Mouse (Mus musculus) gastrocnemius, postnatal 4 days (tissue): Measurements from ENCODE around the gene Pde11a. TPM values are rescaled to one million over a fixed set of nuclear protein-coding genes. Genes with fewer than 3 reads are reported as not detected.
A peak's percentile ranks its signal among the peaks of the same experiment; 100 is the strongest.

Experiments
- DNase-seq, 2 experiments: peaks; one replicate each; pipeline ENCODE4 v3.0.0; 2021 to 2022; ENCODE audit warnings: low spot score in 2 of 2, mixed read lengths in 2 of 2
- total RNA-seq, 2 experiments: library from RNA; stranded (reverse); gene quantifications; 2 replicates each; pipeline ENCODE4 v1.2.3; 2021

Pde11a gene
- total RNA-seq, 2 experiments from 2014 or later, result 0.13 to 0.15 TPM

DNA sequence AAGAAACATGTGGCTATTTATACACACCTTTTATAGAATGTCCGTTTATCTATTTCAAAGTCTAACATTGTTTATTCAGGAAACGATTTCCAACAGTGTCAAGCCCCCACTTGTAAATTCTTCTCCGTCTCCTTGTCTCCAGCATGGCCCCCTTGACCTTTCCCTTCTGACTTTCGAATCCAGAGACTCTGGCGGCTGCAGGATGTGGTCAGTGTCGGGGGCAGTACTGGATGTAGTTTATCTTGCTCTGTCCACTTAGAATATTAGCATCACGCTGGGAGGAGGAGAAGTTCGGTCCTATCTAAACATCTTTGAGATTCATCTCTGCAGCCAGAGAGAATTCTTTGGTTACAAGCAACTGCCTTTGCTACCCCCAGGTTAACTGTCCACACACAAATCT lies 240.2 kb downstream of the Pde11a start:
- DNase-seq, result no peak

DNA sequence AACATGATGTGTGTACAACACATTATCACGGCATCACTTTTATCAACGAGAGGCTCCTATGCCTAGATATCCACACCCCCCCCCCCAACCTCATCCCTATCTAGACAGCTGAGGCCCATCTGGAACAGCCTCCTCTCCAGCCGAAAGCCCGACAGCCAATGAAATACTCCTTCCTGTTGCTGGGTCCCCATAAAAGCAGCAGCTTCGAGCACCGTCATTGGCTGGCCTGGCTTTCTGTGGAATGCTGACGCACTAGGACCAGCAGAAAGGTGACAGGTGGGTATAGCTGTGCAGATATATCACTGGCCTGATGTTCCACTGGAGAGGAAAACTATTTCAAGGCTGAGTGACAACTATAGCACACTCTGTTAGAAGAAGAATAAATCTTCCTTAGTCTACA lies 240.7 kb downstream of the Pde11a start:
- DNase-seq, result no peak

DNA sequence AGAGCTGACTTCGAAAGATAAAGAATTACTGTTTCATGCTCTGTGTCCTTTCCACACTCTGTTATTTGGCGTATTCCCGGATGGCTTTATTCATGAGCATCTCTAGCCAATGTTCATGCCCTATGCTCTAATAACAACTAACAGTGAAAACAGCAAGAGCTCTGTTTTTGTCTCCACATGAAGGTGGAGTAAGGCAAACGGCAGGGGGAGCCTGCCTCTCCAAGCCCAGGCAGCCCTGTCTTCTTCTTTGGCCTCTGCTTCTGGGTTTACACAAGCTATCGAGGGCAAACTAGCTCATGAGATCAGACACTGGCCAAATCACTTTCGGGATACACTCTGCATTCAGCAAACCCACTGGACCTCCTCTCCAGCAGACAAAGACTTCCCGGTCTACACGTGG lies 241.3 kb downstream of the Pde11a start:
- no peak for DNase-seq

DNA sequence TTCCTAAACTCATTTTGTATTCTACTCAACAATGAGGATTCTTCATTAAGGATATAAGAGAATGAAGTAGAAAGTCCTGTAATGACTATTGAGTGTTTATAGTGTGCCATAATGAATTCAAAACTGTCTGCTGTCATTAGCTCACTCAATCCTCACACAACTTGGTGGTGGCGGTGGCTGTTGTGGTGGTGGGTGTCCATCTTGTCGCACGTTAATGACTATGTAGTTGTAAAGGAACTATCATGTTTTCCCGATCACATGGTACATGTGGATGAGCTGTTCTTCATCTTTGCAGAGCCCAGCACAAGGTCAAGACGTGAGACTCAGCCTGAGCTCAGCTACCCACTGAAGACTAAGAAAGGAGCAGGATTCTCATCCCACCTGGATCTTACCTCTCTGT lies 242.7 kb downstream of the Pde11a start:
- DNase-seq, result no peak

DNA sequence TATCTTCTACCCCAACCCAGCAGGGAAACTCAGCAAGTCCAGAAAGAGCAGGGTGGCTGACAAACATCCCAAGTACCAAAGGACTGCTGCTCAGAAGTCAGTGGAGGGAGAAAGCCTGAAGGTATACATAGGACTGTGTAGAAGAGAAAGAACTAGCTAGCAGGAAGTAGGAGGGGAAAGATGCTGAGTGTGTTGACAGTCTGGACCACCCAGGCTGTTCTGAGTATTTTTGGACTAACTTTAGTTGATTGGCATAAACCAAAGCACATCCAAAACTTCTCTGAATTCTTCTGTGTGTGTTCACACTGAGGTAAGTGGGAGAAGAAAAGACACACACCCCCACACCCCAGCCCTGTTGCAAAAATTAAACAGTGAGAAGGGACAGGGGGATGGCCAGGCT lies 248.1 kb downstream of the Pde11a start:
- DNase-seq, result no peak

DNA sequence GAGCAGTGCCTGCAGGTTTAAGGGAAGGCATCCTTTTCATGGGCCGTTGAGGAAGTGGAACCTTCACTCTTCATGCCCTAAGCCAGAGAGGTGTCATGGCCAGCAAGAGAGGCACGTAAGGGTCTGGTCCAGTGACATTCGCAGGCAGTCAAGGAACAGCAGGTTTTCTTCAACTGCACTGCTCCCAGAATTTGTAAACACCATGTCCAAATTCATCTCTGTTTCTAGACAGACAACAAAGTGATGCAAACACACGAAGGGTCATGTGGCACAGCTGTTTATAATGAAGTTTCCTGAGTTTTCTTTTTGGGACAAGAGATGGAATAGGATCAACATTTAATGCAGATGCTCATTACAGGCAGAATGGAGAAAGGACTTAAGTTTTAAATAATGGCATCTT lies 249.7 kb downstream of the Pde11a start:
- DNase-seq, result no peak

DNA sequence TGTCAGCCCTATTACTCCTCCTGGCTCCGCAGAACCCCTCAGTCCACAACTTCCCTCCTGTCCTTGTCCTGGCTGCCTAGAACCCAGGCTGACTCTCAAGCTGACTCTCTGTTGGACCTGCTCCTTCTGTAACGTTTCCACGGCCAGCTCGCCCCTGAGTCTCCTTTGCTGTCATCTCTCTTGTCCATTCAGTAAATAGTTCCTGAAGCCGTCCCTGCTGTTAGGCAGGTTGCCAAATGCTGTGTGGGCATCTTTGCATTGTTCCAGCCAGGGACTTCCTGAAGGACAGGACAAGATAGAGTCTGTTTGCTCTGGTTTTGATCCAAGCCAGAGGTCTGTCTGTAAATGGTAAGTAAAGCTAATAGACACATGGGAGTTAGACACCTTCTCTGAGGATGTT lies 250.2 kb downstream of the Pde11a start:
- no peak for DNase-seq

DNA sequence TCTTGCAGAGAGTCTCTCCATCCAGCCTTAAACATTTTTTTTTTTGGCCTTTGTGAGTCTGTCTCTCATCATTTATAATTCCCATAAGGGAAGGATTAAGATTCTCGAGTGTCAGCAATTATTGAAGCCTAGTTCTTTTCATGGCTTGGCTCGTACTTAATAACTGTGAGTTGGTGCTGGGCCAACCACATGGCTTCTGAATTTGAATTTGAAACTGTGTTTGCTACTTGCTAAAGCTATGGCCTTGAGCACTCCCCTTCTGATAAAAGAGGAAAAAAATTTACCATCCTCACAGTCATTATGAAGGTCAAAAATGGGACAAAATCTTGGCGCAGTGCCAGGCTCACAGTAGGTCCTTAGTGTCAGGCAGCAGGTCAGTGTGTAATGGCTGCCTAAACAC lies 251.4 kb downstream of the Pde11a start:
- no peak for DNase-seq

DNA sequence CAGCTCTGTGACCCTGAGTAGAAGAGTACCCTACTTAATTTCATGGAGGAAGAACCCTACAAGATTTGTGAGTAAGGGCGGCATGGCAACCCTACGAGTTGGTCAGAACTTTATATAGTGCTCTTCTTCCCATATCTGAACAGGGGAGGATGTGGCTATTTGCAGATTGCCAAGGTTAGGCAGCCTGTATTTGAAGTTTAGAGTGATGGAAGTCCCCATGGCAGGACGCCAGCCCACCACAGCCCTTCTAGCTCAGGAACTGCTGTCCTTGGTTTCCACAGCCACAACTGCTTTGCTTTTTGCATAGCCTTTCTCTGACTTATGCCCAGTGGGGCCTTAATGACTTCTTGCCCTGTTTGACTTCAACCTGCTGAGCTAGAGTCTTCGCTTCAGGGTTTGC lies 253.6 kb downstream of the Pde11a start:
- DNase-seq, result no peak

DNA sequence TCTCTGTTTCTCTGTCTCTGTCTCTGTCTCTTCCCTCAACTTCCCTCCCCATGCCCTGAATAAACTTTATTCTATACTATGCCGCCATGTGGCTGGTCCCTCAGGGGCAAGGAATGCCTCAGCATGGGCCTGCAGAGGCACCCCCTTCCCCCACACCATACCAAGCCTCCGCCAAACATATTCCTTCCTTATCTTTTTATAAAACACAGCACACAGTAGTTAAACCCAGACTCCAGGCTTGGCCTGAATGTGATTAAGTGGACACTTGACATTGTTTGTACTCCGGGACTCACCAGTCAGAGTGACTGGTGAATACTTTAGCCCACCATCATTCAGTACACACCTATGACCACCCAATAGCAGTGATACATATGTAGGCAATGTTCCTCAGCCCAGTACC lies 254.7 kb downstream of the Pde11a start:
- DNase-seq, result no peak

DNA sequence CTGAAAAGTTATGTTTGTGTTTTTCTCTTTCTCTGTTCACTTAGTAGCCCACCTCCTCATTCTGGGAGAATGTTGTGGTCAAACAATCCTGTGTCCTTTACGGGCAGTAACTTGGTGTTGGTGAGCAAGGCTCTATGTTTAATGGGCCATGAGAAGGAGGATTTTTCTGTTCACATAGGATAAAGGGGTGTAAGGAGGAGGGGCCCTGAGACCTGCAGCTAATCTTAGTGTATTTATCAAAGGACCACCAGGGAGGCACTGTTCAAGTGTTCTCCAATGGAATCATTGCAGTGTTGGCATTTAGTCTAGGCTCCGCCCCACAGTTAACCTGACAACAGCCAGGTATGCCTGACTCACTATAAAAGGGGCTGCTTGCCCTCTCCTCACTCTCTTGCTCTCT lies 255.2 kb downstream of the Pde11a start:
- no peak for DNase-seq

DNA sequence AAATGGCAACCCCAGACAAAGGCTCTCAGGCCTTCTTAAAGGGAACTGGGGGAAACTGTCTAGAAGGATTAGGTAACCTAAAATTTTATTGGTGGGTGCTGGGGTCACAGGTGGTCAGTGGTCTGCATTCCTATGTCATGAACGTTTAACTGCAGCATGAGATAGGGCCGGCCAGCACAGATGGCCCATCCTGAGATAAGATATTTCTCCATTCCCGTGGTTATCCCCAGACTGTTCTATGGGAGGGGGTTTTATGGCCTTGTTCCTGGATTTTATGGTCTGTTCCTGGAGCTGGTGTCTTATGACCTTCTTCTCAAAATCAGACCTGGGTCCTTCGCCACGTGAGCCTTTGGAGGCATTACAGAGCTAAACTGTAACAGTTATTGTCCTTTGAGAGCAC lies 256.6 kb downstream of the Pde11a start:
- DNase-seq, result no peak

DNA sequence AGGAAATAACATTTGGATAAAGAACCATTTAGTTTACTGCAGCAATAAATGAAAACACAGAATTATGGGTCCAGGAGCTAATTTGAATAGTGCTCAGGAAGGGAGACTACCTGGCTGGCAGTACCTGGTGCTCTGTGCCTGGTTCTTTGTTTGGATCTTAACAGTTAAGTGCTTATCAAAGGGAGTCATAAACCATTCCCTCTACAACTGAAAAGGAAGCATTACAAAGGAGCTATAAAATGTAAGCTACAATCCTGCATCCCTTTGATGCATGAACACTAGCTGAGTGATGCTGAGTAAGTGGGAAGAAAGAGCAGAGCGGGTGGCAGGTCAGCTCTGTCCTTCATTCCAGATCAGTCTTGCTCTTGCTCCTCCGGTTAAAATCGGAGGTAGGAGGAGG lies 258.0 kb downstream of the Pde11a start:
- DNase-seq, result no peak

DNA sequence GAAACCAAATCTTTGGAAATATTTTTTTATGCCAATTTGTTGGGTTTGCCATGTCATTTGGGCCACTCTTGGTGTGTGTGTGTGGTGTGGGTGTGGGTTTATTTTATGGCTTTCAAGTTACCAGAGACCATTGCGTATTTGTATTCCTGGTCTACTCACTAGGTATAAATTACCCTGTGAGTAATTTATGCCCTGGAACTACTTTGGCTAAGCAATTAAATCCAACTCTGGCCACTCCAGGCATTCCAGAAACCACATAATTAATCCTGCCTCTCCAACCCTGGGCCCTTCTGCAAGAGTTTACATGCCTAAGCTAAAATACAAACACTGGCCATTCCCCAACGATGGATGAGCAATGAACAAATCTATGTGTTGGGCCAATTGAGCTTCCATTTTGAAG lies 261.7 kb downstream of the Pde11a start:
- DNase-seq, result no peak

DNA sequence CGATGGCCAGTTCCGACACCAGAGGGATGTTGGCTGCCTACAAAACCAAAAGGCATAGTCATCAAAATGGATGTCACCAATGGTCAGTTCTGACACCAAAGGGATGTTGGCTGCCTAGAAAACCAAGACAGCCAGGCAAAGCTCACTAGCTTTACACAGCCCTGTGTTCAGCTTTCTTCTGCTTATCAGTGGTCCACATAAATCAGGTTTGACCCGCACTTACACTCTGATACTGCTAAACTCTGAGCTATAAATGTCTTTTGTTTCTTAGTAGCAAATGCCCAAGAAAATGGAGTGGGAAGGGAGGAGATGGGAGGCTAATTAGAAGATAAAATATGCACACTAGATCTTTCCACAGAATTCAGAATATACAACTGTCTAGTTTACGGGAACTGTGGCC lies 262.5 kb downstream of the Pde11a start:
- no peak for DNase-seq

DNA sequence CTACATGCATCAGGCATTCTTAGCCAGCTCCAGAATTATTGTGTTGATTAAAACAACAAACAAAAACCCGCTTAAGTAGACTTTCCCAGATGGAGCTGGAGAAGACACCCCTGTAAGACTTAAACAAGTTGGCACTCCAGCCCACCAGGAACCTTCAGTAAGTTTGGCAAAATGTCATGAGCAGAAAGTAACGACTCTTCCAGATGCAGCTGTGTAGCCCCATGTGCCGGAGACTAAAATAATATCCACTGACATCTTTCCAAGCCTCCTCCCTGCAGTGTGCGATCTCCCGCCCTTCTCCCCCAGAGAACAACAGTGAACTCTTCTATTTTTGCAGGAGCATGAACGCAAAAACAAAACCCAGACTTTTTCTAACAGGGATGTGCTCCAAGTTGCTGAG lies 265.5 kb downstream of the Pde11a start:
- DNase-seq, result no peak

DNA sequence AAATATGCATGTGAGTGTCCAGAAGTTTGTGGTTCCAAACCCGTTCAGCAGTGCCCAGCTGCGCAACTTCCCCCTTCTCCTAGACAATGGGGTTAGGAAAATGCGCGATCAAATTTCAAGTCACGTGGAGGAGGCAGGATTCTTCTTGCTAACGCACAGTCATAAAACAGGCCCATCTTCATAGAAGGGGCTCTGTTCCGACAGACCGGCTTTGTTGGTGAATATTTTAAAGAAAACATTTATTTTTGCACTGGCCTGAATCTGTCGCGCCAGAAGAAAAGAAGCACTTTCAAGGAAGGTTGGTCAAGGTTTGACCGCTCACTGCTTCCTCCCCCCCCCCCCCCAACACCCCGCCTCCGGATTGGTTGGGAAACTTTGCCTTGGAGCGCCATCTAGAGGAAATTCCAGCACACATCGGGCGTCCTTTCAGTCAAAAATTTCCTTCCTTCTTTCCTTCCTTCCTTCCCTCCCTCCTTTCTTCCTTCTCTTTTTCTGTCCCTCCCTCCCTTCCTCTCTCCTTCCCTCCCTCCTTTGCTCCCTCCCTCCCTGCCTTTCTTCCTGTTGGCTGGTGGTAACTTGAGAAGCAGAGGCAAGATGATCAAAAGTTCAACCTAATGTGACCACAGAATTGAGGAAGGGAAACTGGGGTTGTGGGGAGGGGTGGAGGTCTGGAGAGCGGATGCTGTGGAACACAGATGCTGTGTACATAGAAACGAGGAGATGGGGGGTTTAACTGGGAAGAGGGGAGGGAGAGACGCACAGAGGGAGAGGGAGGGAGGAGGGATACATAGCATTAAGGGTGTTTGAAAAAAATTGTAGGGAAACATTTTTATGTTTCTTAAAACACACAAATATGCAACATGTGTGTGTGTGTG lies 267.9 kb downstream of the Pde11a start:
- peak; percentile 38 to 71 for DNase-seq

DNA sequence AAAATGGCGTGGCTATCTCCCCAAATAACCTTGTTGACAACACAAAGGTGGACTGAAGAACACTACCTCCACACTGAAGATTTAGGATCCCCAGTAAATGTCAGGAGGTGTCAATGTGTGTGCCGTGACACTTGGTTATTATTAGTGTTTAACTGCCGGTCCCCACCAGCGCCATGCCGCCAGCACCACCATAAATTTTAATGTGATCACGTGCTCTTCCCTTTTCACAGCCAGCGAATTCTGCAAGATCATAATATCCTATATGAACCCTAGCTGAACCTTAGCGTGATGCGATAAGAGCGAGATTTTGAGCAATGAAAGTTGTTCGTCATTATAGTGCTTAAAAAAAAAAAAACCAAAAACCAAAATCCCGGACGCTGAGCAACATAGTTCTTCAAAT lies 269.3 kb downstream of the Pde11a start:
- DNase-seq, result no peak

DNA sequence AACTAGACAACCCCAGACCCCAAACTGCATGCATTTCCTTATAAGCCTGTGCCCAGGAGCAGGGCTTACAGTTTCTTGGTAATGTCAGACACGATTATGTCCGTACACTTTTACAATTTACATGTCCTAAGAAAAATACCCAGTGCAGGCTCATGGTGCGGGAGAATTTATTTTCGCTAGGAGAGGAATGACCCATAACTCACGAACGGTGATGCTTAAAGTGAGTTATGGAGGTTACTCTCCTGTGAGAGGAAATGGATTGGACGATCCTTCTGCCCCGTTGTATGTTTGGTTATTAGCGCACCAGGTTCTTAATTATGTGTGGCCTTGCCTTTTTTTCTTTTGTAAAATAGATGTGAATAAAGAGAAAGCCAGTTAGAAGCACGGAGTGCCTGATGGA lies 270.4 kb downstream of the Pde11a start:
- no peak for DNase-seq

DNA sequence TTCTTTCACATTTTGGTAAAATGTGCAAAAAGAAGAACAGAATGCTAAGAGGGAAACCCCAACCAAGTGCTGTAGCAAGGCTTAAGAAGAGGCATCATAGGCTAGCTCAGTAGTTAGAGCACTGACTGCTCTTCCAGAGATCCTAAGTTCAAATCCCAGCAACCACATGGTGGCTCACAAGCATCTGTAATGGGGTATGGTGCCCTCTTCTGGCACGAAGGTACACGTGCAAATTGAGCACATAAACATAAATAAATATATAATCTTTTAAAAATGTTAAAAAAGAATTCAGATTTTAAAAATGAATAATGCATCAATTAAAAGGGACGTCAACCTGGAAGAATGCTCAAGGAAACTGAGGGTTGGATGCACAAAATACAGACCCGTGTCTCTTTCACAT lies 271.4 kb downstream of the Pde11a start:
- DNase-seq, result no peak

DNA sequence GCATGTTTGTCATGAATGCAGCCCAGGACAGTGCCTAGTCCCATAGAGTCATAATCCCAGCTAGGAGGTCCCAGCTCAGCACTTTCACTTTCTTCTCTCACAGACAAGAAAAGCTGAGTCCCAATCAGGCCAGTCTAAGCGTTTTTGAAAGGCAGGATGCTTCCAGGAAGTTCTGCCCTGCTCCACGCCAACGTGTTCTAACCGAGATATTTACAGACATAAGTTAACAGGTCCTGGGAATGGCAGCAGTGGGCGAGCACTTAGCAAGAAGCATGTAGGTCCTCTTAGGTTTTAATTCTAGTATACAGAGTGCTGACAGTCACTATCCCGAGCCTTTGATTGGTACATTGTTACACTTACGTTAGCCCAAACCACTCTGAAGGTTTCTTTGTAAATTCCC lies 273.3 kb downstream of the Pde11a start:
- DNase-seq, result no peak

DNA sequence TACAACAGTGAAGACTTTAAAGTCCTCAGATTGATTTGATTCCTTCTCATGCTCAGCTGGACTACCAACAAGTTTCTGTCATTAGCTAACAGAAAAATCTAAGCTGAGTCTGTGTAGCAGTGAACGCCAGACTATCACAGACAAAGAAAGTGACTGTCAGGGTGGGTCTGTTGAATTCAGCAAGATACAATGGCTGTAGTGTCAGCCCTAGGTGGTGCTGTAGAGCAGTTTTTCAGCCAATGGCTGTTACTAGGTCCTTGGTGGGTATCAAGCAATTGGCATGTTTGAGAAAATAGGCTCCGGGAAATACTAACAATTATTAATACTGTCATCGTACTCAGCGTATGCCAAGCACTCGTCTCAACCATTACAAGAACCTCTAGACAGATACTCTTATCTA lies 274.5 kb downstream of the Pde11a start:
- DNase-seq, result peak in 1 of 2 experiments; percentile 27

DNA sequence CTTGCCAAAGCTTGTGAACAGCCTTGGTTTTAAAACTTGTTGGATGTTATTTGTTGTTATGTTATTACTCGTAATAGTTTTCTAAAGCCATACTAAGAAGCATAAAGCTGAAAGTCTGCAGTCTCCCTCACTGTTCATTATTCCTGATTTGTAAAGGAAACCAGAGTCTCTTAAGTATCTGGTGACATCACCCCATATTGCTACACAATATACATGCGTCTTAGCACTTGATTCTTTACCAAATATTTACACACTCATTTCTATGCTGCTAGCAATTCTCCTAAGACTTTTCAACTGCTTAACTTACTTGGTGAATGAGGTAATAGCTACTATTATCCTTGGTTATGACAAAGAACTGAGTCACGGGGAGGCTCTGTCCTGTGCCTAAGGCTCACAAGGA lies 278.4 kb downstream of the Pde11a start:
- DNase-seq, result no peak
